Mouse (Mus musculus) cerebral cortex, adult 2 months (tissue): Measurements from ENCODE around the gene Tsr3.

ENCODE experiments used
- WGBS: fragments of 180-500 bp; shearing (Covaris S2); methylation state at CpG from one replicate; pipeline ENCODE4 v1.1.7; 2018; 5-methylcytosine and 5-hydroxymethylcytosine counted together

Tsr3 gene

GRCm38 (mm10) chr17:25243131-25243780 is 3.3 kb downstream of the Tsr3 start:
- 89% methylated on average over 11 of the region's 11 CpGs for WGBS

GRCm38 (mm10) chr17:25244239-25244638 is 4.3 kb downstream of the Tsr3 start:
- 84% methylated on average over 16 of the region's 16 CpGs for WGBS

DNA sequence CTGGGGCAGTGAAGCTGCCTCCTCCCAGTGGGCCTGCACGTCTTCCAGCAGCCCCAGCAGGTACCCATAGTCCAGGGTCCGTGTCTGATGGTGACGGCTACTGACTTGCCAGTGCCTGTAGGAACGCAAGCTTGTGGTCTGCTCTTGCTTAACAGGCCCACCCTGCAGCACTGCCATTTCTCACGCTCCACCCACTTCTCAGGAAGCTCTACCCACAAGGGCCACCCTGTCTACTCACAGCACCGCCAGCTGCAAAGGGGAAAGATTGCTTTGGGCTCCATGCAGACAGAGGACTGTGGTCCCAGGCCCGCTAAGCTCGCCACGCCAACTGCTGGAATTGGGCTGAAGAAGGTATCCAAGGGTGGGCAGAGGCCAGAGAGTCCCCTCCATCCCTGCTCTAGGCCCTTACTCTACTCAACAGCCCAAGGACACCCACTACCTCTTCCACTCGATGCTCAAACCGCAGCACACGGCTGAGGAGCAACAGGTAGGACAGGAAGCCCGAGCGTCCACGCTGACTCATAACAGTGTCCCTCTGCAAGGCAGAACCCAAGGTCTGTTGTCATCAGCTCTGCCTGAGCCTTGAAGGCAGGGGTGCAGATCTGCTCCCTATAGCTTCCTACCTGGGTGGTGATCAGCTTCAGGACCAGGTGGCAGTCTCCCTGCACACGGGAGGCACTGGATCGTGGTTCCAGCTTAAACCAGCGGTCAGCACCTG is 8.2 kb downstream of the Tsr3 start:
- 75% methylated on average over 18 of the region's 18 CpGs for WGBS

- 73% methylated on average over 8 of the region's 8 CpGs for WGBS
Measured at GRCm38 (mm10) chr17:25250181-25250835, 10.3 kb downstream of the Tsr3 start.

GRCm38 (mm10) chr17:25252643-25253042 is 12.7 kb downstream of the Tsr3 start:
- 50% methylated on average over 3 of the region's 3 CpGs for WGBS

GRCm38 (mm10) chr17:25253760-25254159 is 13.8 kb downstream of the Tsr3 start:
- WGBS = 28% methylated on average over 10 of the region's 10 CpGs

DNA sequence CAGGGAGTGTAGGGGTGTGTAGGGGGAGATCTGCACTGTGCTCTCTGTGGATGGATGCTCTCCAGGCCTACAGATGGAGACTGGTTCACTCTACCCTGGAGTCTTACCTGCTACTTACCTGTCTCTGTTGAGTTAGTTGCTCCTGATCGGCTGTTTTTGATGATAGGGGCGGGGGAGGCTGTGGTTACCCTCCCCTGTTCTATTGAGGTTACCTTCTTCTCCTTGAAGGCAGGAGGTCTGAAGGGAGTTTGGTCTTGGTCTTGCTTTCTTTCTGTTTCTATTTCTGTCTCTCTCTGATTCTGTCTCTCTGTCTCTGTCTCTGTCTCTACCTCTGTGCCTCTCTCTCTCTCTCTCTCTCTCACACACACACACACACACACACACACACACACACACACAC is 15.1 kb downstream of the Tsr3 start:
- 79% methylated on average over 2 of the region's 2 CpGs for WGBS

DNA sequence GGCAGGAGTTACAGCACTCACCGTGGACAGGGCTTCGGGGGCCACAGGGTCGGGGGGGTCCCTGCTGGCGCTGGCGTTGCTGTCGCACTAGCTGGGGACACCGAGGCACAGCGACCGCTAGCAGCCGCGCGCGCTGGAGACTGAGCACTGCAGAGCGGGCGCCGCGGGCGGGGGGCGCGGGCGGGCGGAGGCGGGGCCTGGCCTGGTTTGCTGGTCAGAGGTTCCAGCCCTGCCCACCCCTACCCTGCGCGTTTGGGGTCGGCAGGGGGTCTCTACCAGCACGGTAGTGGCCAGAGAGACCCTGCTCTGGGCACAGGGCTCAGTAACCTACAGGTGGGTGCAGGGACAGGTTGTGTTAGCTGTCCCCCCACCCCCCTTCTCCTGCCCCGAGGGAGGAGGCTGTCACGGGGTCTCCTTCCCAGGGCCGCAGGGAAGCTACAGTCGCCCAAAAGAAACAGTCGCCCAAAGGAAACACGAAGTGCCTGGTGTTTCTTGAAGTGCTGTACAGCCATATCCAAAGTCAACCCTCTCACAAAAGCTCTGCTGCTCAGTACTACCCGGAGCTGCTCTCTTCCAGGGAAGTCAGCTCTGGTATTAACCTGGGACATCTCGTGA is 16.3 kb downstream of the Tsr3 start, which contains the start of gene Baiap3:
TSS of gene Baiap3 (minus strand) at position 225 of the 615 bp plus-strand sequence.
- 7% methylated on average over 35 of the region's 35 CpGs for WGBS

- 60% methylated on average over 6 of the region's 6 CpGs for WGBS
Measured at GRCm38 (mm10) chr17:25257804-25258261, 17.9 kb downstream of the Tsr3 start.

- WGBS = 18% methylated on average over 3 of the region's 3 CpGs
Measured at GRCm38 (mm10) chr17:25264453-25264852, 24.5 kb downstream of the Tsr3 start.

GRCm38 (mm10) chr17:25270795-25271335 is 30.9 kb downstream of the Tsr3 start:
- 60% methylated on average over 2 of the region's 2 CpGs for WGBS

DNA sequence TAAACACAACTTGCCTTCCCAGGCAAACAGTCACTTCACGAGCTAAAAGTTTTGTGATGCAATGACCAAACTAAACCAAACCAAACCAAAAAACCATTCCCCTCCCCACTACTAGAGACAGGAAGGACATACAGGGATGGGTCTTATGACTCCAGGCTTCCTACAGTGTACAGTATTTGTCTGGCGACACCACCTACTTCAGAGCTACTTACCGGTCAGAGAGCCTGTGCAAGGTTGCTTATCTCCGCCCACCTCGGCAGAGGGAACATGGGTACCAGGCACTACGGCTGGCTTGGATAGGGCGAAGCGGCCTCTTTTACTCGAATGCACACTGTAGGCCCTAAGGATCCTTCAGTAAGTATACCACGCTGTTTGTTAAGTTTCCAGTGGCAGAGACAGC is 32.4 kb downstream of the Tsr3 start:
- WGBS = under 1% methylated on average over 10 of the region's 10 CpGs

- under 1% methylated on average over 92 of the region's 92 CpGs for WGBS
Measured at GRCm38 (mm10) chr17:25272951-25273705, 33.2 kb downstream of the Tsr3 start.

GRCm38 (mm10) chr17:25273706-25274501 is 33.9 kb downstream of the Tsr3 start:
- under 1% methylated on average over 45 of the region's 45 CpGs for WGBS

DNA sequence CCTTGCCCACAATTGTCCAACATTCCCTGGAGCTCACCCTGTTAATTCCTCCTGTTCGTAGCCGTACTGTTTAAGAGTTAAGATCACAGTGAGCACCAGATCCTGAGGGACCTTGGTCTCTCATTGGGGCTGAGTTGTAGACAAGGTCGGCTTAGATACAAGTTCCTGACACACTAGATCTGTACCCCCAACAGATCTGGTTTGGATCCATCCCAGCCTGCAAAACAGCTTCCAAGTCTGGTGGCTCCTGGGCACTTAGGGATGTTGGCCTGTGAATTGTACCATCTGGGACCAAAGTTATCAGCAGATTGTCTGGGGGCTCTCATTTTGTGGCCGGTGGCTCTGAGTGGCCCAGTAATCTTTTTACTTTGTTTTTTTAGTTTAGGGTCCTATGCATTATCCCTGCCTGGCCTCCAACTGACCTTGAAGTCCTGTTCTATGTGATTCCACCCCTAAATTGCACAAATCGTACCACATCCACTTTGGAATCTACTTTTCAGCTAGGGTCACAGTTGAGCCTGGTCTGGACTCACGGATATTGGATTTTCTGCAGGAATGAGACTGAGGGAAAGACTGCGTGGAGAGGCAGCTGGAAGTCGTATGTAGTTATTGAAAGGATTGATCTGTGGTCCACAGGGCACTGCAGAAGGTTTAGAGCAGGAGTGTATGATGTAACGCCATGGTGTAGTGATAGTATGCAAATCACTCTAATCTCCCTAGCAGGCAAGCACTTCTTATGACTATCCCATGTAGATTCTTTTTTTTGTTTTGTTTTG is 34.8 kb downstream of the Tsr3 start, which contains the start of gene Ube2i:
TSS of gene Ube2i (minus strand) at position 52 of the 776 bp plus-strand sequence.
- 83% methylated on average over 9 of the region's 9 CpGs for WGBS

GRCm38 (mm10) chr17:25275833-25276232 is 35.9 kb downstream of the Tsr3 start:
- WGBS = 96% methylated on average over 3 of the region's 3 CpGs

DNA sequence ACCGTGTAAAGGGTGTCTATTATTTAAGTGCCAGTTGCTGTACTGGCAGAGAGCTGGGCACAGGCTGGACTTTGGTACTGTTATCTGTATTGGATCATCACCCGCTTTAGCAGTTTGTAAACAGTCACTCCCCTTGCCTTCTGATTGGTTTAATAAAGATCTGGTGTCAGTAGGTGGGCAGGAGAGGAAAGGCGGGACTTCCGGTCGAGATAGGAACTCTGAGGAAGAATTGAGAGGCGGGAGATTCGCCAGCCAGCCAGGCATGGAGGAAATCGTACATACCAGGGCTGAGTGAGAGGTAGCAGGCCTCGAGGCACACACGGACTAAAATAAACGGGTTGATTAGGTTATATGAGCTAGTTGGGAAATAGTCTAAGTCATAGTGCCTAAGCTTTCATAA is 42.2 kb downstream of the Tsr3 start:
- 55% methylated on average over 11 of the region's 11 CpGs for WGBS

DNA sequence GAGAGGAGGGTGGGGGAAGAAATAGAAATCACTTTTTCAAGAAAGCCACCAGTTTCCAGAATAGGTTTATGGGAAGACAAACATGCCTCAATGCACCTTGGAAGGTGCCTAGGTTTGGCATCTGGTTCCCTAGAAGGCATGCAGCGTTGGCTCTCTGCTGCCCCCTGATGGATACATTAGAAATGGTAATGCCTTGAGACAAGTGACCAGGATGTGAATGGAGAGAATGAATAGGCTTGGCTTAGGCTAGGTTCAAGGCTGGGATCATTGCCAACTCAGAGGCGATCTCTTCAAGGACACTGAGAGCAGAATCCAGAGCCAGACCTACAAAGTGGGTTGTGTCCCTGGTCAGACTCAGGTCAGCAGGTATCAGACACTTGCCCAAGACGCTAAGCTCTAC is 45.1 kb downstream of the Tsr3 start:
- 17% methylated on average over 3 of the region's 3 CpGs for WGBS

DNA sequence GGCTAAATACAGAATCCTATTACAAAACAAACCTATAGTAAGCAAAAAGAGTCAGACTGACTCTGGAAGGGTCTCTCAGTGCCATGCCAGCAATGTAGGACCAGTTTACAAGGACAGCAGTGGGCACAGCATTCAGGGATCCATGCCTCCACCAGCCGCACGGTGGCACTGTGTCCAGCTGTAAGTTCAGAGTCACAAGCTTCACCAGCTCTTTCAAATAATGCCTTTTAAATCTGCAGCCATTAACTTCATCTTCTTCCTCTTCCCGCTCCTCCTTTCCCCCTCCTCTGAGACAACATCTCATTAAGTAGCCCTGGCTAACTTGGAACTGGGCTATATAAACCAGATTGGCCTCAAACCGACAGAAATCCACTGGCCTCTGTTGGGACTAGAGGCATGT is 48.9 kb downstream of the Tsr3 start:
- WGBS = 24% methylated on average over 4 of the region's 4 CpGs
